Mouse (Mus musculus): ENCODE results near the gene Gstp3.

Gstp3 gene

DNA sequence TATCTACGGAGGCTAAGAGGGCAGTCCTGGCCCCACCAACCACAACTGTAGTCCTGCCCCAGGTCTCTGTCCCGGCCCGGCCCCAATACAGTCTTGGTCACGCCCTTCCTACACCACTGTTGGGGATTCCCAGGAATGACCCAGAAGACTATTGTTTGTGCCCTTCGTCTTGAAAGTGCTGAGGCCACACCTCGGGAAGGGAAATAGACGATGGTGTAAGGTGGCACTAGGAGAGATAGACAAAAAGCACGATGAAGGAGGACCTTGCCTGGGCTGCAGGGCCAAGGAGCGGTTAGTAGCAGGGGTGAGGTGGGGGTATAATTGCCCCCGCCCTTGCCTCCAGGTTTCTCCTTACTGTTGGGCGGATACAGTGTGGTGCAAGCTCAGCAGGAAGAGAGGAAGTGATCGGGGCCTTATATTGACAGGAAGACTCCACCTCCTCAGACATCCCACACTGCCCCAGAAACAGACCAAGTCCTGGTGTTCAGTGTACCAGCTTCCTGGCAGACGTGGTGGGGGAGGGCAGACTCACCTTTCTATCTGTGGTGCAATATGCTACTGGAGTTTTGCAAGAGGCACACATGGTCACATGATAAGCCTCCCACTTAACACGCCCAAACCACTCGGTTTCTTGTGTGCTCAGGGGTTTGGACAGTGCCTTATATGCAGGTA, at the start of gene Gstp3:
Gene Gstp3 (minus strand): TSS at position 501 of the 672 bp plus-strand sequence.
- no peak for DNase-seq (ENCODE audit: low spot score)

GRCm38 (mm10) chr19:4108535-4108934, 49.2 kb upstream of the Gstp3 start:
- DNase-seq (ENCODE audit: low spot score): no peak

DNA sequence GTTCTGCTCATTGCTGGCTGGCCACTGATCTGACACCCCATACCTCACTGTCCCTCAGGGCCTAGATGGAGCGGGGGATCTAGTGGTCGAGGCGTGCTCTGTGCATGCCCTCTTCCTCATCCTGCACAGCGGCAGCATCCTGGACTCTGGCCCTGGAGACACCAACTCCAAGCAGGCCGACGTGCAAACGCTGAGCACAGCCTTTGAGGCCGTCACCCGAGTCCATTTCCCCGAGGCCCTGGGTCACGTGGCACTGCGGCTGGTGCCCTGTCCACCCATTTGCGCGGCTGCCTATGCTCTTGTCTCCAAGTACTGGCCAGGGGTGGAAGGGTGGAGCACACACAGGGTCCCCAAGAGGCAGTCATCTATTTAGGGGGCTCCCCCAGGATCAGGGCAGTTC, 47.3 kb upstream of the Gstp3 start:
- DNase-seq (ENCODE audit: low spot score): no peak

GRCm38 (mm10) chr19:4104675-4105194, 45.4 kb upstream of the Gstp3 start:
- no peak for DNase-seq (ENCODE audit: low spot score)

DNA sequence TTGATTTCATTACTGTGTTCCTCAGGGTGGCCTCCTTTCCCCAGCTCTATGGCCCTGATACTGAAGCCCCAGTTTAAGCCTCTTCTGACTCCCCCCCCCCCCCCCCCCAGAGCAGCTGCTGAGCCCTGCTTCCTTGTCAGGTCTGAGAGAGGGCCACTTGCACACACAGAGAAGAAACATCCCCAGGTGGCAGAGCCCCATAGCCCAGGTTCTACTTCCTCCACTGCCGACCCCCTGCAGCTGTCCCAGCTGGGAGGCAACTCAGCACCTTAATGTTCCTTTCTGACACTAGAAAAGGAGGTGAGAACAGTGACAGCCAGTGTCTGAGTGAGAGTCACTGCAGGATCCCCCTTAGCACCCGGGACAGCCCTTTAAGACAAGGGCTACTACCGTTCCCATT, 44.4 kb upstream of the Gstp3 start:
- no peak for DNase-seq (ENCODE audit: low spot score)

- no peak for DNase-seq (ENCODE audit: low spot score)
Observed at GRCm38 (mm10) chr19:4103294-4103693, 43.9 kb upstream of the Gstp3 start.

DNA sequence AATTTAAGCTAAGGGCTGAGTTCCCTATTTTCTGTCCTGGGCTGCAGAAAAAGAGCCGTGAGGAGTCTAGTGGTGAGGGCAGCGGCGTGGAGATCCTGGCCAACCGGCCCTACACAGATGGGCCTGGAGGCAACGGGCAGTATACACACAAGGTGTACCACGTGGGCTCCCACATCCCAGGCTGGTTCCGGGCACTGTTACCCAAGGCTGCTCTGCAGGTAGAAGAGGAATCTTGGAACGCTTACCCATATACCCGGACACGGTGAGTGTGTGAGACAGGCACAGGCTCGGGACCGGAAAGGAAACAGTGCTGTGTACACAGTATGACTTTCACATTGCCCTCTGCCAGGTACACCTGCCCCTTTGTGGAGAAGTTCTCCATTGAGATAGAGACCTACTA, 43.3 kb upstream of the Gstp3 start:
- DNase-seq (ENCODE audit: low spot score): no peak

DNA sequence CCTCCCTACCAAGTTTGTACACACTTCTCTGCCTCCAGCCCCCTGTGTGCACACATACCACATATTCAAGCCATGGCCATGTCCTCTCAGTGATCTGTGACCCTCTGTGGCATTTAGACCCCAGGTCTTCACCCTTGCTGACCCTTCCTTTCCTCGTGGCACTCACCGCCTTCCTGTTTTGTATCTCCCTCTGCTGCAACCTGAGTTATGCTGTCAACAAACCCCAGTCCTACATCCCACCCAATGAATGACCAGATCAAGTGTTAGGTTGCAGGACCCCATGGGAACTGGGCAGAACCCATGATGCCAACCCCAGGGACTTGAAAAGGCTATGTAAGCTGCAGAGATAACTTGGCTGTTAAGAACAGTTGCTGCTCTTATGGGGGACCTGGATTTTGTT, 42.7 kb upstream of the Gstp3 start:
- no peak for DNase-seq (ENCODE audit: low spot score)

DNA sequence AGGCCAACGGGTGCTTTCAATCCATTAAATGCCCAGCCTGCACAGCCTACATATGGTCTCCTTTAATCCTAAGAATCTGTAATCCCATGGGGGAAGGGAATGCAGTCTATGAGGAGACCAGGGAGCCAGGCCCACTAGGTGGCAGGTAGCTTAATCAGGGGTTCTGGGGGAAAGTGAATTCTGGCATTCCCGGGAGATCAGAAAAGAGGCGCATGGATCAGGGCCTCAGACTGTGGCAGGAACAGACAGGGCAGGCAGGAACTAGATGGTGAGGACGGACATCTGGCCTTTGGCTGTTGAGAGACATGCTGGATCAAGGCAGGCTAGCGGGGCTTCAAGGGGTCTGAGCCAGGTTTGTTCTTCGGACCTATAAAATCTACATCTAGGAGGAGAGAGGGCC, 42.1 kb upstream of the Gstp3 start:
- peak; percentile 62 for DNase-seq (ENCODE audit: low spot score)

DNA sequence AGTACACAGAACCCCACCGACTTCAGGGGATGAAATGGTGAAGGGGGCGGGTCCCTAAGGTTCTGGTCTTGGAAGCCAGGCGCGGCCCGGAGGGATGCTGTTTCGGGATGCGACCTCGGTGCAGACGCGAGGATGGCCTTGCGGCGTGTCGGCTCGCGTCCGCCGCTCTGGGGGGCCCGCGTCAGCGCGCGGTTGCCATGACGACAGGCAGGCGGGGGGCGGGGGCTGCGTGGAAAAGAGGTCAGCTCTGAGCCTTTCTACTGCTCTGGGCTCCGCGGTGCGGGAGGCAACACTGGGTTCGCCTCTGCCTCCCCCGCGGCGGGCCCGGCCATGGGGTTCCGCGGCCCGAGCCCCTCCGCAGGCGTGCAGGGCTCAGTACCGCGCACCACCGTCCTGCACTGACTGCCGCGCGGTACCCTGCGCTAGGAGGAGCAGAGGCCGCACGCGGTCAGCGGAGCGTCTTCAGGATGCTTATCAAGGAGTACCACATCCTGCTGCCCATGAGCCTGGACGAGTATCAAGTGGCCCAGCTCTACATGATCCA, 41.4 kb upstream of the Gstp3 start:
- DNase-seq (ENCODE audit: low spot score): peak; percentile 83

DNA sequence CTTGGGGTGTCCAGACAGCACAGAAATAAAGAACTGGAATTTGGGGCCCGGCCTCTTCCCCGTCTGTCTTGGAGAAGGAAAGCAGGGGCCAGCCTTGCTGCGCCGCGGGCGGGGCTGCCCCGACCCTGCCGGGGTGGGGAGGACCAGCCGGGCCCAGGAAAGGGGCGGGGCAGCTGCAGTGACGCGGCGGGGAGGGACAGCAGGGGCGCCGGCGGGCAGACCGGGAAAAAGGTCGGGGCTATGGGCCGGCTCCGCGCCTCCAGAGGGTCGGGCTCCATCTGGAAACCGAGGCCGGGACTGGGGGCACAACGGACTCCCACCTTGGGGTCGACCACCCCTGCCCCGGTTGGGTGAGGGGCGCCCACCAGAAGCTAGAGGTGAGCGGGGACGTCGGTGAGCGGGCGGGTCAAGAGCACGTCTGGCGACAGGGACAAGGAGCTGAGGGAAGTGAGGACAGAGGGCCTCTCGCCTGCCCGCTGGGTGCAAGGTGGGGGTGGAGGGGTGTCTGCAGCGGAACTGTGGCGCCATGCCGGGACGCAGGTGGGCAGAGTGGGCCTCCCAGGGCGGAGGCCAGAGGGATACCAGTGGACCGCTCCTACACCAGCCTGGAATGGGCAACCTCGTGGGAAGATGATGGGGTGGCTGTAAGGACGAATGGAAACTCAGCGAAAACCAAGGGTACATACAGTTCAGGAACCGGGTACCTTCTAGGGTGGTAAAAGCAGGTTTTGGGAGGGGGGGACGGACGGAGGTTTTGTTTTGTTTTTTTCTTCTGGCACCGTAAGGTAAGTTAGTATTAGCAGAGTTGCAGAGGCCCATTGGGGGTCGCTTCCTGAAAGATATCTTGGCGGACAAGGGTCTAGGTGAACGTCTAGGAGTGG, 40.7 kb upstream of the Gstp3 start, which contains the start of gene Pitpnm1:
Gene Pitpnm1 (plus strand): TSS at position 162 of the 881 bp plus-strand sequence.
- DNase-seq (ENCODE audit: low spot score): peak; percentile 76

DNA sequence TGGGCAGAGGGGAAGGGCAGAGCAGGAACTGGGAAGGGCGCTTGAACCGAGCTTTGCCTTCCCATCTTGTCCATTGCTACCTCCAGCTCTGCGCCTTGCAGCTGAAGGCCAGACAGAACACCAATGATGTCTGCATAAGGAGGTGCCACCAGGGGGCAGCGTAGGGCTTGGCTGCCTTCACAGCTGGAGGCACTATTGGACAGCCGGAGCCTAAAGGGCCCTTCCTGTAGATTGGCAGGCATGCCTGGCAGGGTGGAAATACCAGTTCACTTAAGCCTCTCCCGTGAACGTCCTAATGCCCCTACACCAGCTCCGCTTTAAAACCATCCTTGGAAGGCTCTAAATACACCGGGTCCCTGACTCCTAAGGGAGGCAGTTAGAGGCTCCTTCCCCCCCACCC, 39.7 kb upstream of the Gstp3 start:
- DNase-seq (ENCODE audit: low spot score): peak; percentile 98

DNA sequence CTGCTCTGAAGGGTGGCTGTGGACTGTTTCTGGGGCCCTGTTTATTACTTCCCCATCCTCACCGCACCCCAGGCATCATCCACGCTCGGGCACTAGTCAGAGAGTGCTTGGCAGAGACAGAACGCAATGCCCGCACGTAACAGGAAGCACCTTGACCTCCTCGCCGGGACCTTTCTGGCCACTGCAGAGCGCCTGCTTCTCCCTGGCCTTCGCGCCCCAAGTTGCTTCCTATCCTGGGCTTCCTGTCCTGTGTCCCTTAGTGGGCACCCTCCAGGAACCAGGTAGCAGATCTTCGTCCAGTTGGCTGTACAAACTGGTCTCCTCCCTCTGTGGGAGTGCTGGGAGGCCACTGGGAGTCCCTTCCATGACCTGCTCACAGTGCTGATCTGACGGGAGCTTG, 39.1 kb upstream of the Gstp3 start:
- no peak for DNase-seq (ENCODE audit: low spot score)

DNA sequence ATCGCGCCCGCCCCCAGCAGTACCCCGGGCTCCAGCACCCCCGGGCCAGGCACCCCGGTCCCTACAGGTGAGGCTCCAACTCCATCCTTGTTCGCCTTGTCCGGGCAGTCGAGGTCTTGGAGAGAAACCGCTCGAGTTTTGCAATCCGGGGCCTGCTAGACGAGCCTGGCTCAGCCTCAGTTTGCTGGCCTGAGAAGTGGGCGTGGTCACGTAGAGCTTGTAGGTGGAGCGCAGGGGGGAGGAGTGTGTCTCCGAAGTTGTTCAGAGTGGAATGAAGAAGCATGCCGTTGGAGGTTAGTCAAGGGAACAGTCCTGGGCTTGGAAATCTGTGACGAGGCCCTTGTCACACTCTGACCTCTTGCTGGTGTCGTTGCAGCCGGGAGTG, 38.1 kb upstream of the Gstp3 start:
- no peak for DNase-seq (ENCODE audit: low spot score)

GRCm38 (mm10) chr19:4096642-4097440, 37.5 kb upstream of the Gstp3 start, which contains the start of gene Cdk2ap2:
Cdk2ap2 (plus strand) TSS chr19:4097182.
- DNase-seq (ENCODE audit: low spot score): peak; percentile 100

GRCm38 (mm10) chr19:4095802-4096201, 36.4 kb upstream of the Gstp3 start:
- no peak for DNase-seq (ENCODE audit: low spot score)

DNA sequence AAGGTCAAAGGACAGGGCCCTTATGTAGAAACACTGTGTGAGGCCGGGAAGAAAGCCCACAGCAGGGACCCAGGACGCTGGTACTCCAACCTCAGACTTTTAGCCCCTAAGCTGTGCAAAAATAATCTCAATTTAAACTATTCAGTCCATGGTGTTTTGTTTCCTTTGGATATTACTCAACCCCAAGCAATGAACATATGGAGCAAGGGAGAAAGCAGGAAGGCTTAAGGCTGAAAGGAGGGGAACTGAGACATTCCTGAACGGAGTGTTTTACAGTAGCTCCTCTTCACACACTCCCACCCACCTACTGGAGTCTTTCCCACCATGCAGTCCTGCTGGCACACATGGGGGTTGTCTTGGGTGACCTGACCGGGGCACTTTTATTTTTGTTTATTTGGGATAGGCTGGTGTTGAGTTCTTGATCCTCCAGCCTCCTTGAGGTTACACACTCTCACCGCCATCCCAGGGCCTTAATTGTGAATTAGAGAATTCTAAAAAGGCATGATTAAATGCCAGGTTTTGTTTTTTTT, 35.5 kb upstream of the Gstp3 start:
- DNase-seq (ENCODE audit: low spot score): no peak

DNA sequence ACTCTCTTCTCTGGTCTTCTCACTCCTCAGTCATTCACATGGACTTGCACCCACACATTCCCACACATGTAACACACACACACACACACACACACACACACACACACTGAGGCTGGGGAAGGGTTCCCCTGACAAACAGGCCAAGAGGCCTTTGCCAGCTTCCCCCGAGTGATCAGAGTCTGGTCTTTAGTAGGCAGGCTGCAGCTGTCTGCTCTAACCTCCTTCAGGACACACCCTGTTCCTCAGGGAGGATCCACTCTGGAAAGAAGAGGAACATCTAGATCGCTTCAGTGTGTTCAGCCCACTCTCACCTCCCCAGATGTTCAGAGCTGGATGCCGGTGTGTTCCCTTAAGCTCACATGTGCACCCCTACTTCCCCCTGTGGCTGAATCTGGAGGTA, 35.0 kb upstream of the Gstp3 start:
- no peak for DNase-seq (ENCODE audit: low spot score)

DNA sequence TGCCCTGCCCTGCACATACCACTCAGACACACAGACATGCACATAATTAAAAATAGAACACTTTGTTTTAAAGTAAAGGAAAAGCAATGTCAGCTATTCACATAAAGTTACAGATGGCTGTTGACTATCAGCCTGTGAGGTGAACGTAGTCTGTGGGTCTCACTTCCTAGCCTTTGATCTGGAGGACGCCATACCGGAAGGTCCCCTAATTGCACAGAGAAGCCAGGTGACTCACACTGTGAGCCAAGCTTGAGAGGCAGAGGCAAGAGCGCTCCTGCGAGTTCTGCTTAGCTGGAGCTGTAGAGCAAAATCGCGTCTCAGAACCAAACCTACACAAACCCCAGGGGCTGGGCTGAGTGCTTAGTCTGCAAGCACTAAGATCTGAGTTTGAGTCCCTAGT, 34.4 kb upstream of the Gstp3 start:
- DNase-seq (ENCODE audit: low spot score): no peak

DNA sequence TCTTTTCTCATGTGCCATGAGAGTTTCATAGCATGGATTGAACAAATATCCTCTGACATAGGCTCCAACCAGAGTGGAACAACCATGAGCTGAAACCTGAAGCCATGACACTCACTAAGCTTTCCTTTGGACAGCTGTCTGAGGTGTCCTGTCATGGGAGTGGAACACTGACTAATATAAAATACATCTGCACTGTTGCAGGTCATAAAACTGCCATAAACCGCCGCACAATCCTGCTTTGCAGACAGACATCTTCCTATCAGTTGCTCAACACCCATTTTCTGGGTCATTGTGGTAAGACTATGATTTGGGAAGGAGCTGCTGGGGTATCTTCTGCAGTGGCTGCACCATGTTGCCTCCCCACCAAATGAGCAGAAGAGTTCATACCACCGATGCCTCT, 33.4 kb upstream of the Gstp3 start:
- DNase-seq (ENCODE audit: low spot score): no peak

GRCm38 (mm10) chr19:4091383-4091782, 32.0 kb upstream of the Gstp3 start:
- no peak for DNase-seq (ENCODE audit: low spot score)

- no peak for DNase-seq (ENCODE audit: low spot score)
Observed at GRCm38 (mm10) chr19:4090446-4090845, 31.1 kb upstream of the Gstp3 start.

Measured in retina, embryonic 14.5 days (tissue).